Mouse (Mus musculus): ENCODE results near the gene Zfp385c.
A peak's percentile ranks its signal among the peaks of the same experiment; 100 is the strongest.
"Not testable (repeated sequence)": the region's sequence is repeated elsewhere in the genome, so short reads cannot be mapped to it uniquely, and the experiment has no call there.

The Zfp385c gene

GRCm38 (mm10) chr11:100688443-100688842, 3.8 kb downstream of the Zfp385c start:
- no peak for DNase-seq (ENCODE audit: low spot score in 2 of 2)

GRCm38 (mm10) chr11:100687265-100687664, 5.0 kb downstream of the Zfp385c start:
- DNase-seq (ENCODE audit: low spot score in 2 of 2): no peak

- no peak for DNase-seq (ENCODE audit: low spot score in 2 of 2)
Observed at GRCm38 (mm10) chr11:100685371-100685770, 6.9 kb downstream of the Zfp385c start.

- no peak for DNase-seq (ENCODE audit: low spot score in 2 of 2)
Observed at GRCm38 (mm10) chr11:100684084-100684483, 8.2 kb downstream of the Zfp385c start.

- no peak for DNase-seq (ENCODE audit: low spot score in 2 of 2)
Observed at GRCm38 (mm10) chr11:100682526-100682925, 9.7 kb downstream of the Zfp385c start.

- DNase-seq (ENCODE audit: low spot score in 2 of 2): no peak
Observed at GRCm38 (mm10) chr11:100681826-100682225, 10.4 kb downstream of the Zfp385c start.

GRCm38 (mm10) chr11:100677810-100678209, 14.4 kb downstream of the Zfp385c start:
- no peak for DNase-seq (ENCODE audit: low spot score in 2 of 2)

GRCm38 (mm10) chr11:100673169-100673568, 19.1 kb downstream of the Zfp385c start:
- no peak for DNase-seq (ENCODE audit: low spot score in 2 of 2)

GRCm38 (mm10) chr11:100671956-100672355, 20.3 kb downstream of the Zfp385c start:
- DNase-seq (ENCODE audit: low spot score in 2 of 2): no peak

- no peak for DNase-seq (ENCODE audit: low spot score in 2 of 2)
Observed at GRCm38 (mm10) chr11:100671049-100671448, 21.2 kb downstream of the Zfp385c start.

GRCm38 (mm10) chr11:100659806-100660205, 32.4 kb downstream of the Zfp385c start:
- no peak for DNase-seq (ENCODE audit: low spot score in 2 of 2)

- no peak for DNase-seq (ENCODE audit: low spot score in 2 of 2)
Observed at GRCm38 (mm10) chr11:100656458-100656857, 35.8 kb downstream of the Zfp385c start.

GRCm38 (mm10) chr11:100655589-100655988, 36.7 kb downstream of the Zfp385c start:
- not testable (repeated sequence) for DNase-seq (ENCODE audit: low spot score in 2 of 2)

GRCm38 (mm10) chr11:100651748-100652147, 40.5 kb downstream of the Zfp385c start:
- DNase-seq (ENCODE audit: low spot score in 2 of 2): no peak

GRCm38 (mm10) chr11:100651205-100651604, 41.0 kb downstream of the Zfp385c start:
- no peak for DNase-seq (ENCODE audit: low spot score in 2 of 2)

GRCm38 (mm10) chr11:100648405-100648804, 43.9 kb downstream of the Zfp385c start:
- DNase-seq (ENCODE audit: low spot score in 2 of 2): no peak

- peak; percentile 30 to 44 for DNase-seq (ENCODE audit: low spot score in 2 of 2)
Observed at GRCm38 (mm10) chr11:100646265-100646664, 46.0 kb downstream of the Zfp385c start.

- DNase-seq (ENCODE audit: low spot score in 2 of 2): no peak
Observed at GRCm38 (mm10) chr11:100643612-100644575, 48.4 kb downstream of the Zfp385c start.

- no peak for DNase-seq (ENCODE audit: low spot score in 2 of 2)
Observed at GRCm38 (mm10) chr11:100640159-100640906, 51.9 kb downstream of the Zfp385c start.

- no peak for DNase-seq (ENCODE audit: low spot score in 2 of 2)
Observed at GRCm38 (mm10) chr11:100634530-100634929, 57.7 kb downstream of the Zfp385c start.

GRCm38 (mm10) chr11:100628862-100629352, 63.3 kb downstream of the Zfp385c start:
- no peak for DNase-seq (ENCODE audit: low spot score in 2 of 2)

- no peak for DNase-seq (ENCODE audit: low spot score in 2 of 2)
Observed at GRCm38 (mm10) chr11:100628056-100628455, 64.2 kb downstream of the Zfp385c start.

Data from natural killer cell, adult 2 months (primary cell).